Mouse (Mus musculus): ENCODE data around the gene Efcab7.

Efcab7 gene

DNA sequence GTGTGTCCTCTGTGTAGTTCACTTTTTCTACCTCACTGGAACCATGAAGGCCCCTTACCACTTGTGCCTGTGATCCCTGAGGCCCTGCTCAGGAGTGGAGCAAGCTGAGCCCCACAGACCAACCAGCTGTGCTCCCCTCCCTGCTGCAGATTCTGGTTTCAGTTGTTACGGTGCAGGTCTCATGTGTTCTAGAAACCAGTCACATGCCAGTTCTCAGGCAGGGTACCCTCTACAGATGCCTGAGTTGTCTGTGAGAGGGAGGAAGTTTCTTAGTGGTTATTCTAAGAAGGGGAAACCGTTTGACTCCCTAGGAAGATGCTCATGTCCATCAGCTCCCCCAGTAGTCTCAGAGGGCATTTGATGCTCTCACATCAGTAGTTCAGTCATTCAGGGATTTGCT, 115.6 kb downstream of the Efcab7 start:
- no peak for DNase-seq (ENCODE audit: low read depth, low spot score)

GRCm38 (mm10) chr4:99945011-99945410, 116.0 kb downstream of the Efcab7 start:
- DNase-seq (ENCODE audit: low read depth, low spot score), result no peak

- DNase-seq (ENCODE audit: low read depth, low spot score), result no peak
These were observed 117.5 kb downstream of the Efcab7 start for GRCm38 (mm10) chr4:99946516-99946915.

DNA sequence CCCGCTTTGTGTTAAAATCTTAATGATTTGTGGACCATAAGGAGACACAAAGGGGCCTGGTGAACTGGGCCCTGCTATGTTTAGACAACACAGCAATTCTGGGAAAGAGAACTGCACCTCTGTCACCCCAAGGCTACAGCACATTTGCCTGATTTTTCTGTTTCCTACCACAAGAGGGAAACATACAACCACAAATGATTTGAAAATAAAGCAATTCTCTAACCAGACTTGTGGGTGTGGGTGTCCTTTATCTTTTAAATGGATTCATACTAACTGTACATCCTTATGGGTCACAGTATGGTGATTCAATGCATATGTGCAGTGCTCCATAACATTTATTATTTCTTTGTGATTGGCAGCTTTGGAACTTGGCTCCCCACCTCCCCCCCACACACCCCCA, 118.2 kb downstream of the Efcab7 start:
- DNase-seq (ENCODE audit: low read depth, low spot score), result peak; percentile 41

- peak; percentile 24 for DNase-seq (ENCODE audit: low read depth, low spot score)
These were observed 118.9 kb downstream of the Efcab7 start for GRCm38 (mm10) chr4:99947896-99948295.

GRCm38 (mm10) chr4:99953904-99954303, 124.9 kb downstream of the Efcab7 start:
- DNase-seq (ENCODE audit: low read depth, low spot score), result no peak

DNA sequence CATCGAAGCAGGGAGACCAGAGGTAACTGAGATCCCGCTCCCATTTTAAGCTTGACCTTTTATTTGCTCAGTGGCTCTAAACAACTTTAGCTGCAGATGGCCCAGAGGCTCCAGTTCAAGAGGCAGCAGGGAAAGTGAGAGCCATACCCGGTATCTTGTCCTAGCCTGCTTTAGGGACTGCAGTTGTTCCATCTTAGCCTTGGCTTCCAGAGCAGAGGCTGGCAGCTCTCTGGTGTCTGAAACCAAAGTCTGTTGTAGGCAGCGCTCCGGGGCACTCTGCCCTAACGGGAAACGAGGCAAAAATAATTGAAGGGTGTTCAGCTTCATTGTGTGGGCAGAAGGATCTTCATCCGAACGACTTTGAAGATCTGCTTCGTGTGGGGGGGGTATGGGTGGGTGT, 126.4 kb downstream of the Efcab7 start:
- DNase-seq (ENCODE audit: low read depth, low spot score), result no peak

DNA sequence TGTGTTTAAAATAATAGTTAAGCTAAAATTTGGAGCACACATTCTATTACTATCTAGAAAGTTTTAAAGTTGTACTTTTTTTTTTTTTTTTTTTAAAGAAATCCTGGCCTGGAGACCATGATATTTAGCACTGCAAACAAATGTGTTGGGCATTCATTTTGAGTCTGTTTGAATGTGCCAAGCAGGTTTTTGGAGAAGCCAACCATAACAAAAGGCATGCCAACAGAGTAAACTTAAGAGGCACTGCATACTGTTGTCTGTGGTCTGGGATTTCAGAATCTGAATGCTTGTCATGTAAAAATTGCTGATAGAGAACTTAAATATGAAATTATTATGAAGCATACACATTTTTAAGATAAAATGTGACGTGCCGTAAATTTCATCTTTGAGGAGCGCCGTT, 128.2 kb downstream of the Efcab7 start:
- DNase-seq (ENCODE audit: low read depth, low spot score), result no peak

- no peak for DNase-seq (ENCODE audit: low read depth, low spot score)
These were observed 129.3 kb downstream of the Efcab7 start for GRCm38 (mm10) chr4:99958084-99958815.

GRCm38 (mm10) chr4:99959308-99959707, 130.3 kb downstream of the Efcab7 start:
- no peak for DNase-seq (ENCODE audit: low read depth, low spot score)

Data from CD4-positive helper T cell, adult 2 months (primary cell).